Mouse (Mus musculus) midbrain, embryonic 14.5 days (tissue): ENCODE results near the gene Prkar2b. TPM values are rescaled to one million over a fixed set of nuclear protein-coding genes. Genes with fewer than 3 reads are reported as not detected.

Experiments
- ATAC-seq: fragments of 200-750 bp; cut with Nextera tagmentation; 2 replicates; pipeline ENCODE4 v1.8.0; 2017; ENCODE audit warnings: moderate number of reproducible peaks, moderate library complexity; ENCODE audit not compliant: low FRiP score, low TSS enrichment
- DNase-seq: peaks from one replicate; pipeline ENCODE4 v3.0.0-alpha.2; 2015
- H3K27ac ChIP-seq: fragments of 300-500 bp; sonication (generic); replicated peaks from 2 replicates; pipeline ENCODE4 v1.5.1; 2014; ENCODE audit warnings: mild to moderate bottlenecking, low read depth, low read length, moderate library complexity
- H3K27me3 ChIP-seq: fragments of 300-500 bp; sonication (generic); 2 replicates; pipeline ENCODE4 v1.6.1; 2014; ENCODE audit warnings: low read length, control low read depth, mixed read lengths; ENCODE audit not compliant: control insufficient read depth, insufficient read depth
- H3K36me3 ChIP-seq: fragments of 300-500 bp; sonication (generic); 2 replicates; pipeline ENCODE4 v1.6.1; 2014; ENCODE audit warnings: low read length, control low read depth; ENCODE audit not compliant: control insufficient read depth, insufficient read depth
- H3K4me1 ChIP-seq: fragments of 300-500 bp; sonication (generic); 2 replicates; pipeline ENCODE4 v1.6.1; 2014; ENCODE audit warnings: mild to moderate bottlenecking, antibody characterized with exemption, low read length, control low read depth; ENCODE audit not compliant: control insufficient read depth, insufficient read depth
- H3K4me2 ChIP-seq: fragments of 300-500 bp; sonication (generic); 2 replicates; pipeline ENCODE4 v1.6.1; 2014; ENCODE audit warnings: mild to moderate bottlenecking, low read length, moderate library complexity
- H3K4me3 ChIP-seq: fragments of 300-500 bp; sonication (generic); replicated peaks from 2 replicates; pipeline ENCODE4 v1.5.1; 2014; ENCODE audit warnings: low read depth, low read length
- H3K9ac ChIP-seq: fragments of 300-500 bp; sonication (generic); replicated peaks from 2 replicates; pipeline ENCODE4 v1.6.1; 2014; ENCODE audit warnings: mild to moderate bottlenecking, low read length, moderate library complexity
- H3K9me3 ChIP-seq: fragments of 300-500 bp; sonication (generic); 2 replicates; pipeline ENCODE4 v1.6.1; 2016; ENCODE audit warnings: low read length, control low read depth, mixed read lengths; ENCODE audit not compliant: control insufficient read depth
- WGBS: fragments of 180-500 bp; shearing (Covaris S2); extraction: QIAGEN DNeasy Blood & Tissue Kit; methylation state at CpG from one replicate; pipeline ENCODE4 v1.1.7; 2014; 5-methylcytosine and 5-hydroxymethylcytosine counted together
- polyA plus RNA-seq: library from polyadenylated mRNA; unstranded; fragments of >200 nt; fragmentation: Nextera tagmentation; extraction: Ambion mirVana; gene quantifications from 2 replicates; pipeline ENCODE4 v1.2.1, GENCODE M21; 2014

Gene Prkar2b
- polyA plus RNA-seq, 1 experiment from 2014 or later: 188 TPM

DNA sequence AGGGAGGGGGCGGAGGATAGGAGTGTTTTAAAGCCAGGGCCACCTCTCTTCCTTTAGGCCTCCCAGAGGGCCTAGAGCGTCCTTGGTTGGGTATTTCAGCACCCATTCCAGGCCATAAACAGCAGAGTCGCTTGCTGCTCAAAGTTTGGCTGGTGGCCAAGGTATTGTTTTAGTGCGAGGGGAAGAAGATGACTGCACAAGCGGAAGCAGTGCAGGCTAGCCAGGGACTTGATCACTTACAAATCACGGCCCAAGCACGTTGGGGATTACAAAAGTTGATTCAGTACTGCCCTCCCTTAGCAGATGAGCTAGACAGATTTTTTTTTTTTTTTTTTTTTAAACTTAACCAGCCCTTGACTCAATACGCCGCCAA, 110.5 kb downstream of the Prkar2b start:
- no peak for ATAC-seq
- 5% methylated on average over 9 of the region's 9 CpGs for WGBS

GRCm38 (mm10) chr12:31949759-31950658, 111.1 kb downstream of the Prkar2b start, which contains the start of gene Hbp1:
Gene Hbp1, minus strand, starts transcription at chr12:31950535.
- peak; percentile 100 for DNase-seq
- H3K9ac ChIP-seq: peak within 1 kb of the TSS; percentile 80
- no peaks in the 10 kb centered on the region; the same call in 1 of the 2 replicates for H3K4me1 ChIP-seq
- peak within 1 kb of the TSS; percentile 91 for H3K4me3 ChIP-seq
- no peaks in the 10 kb centered on the region for H3K9me3 ChIP-seq
- H3K27ac ChIP-seq: peak within 1 kb of the TSS; percentile 98
- ATAC-seq: peak; percentile 94
- H3K36me3 ChIP-seq: no peaks in the 10 kb centered on the region
- peak within 1 kb of the TSS; percentile 66 for H3K4me2 ChIP-seq
- WGBS: under 1% methylated on average over 70 of the region's 71 CpGs
- H3K27me3 ChIP-seq: no peaks in the 10 kb centered on the region

More for the DNA sequence above, 110.5 kb downstream of the Prkar2b start:
- no peak for DNase-seq
- Histone ChIP-seq H3K4me1 (no peaks in the 10 kb centered on the region; the same call in 1 of the 2 replicates), H3K36me3 (no peaks in the 10 kb centered on the region), H3K27me3 (no peaks in the 10 kb centered on the region), H3K9ac (peak overlapping the region; percentile 30; the same call in 1 of the 2 replicates), H3K4me3 (peak overlapping the region; percentile 35), H3K27ac (peak overlapping the region; percentile 75), H3K9me3 (no peaks in the 10 kb centered on the region), H3K4me2 (peak overlapping the region; percentile 64)

DNA sequence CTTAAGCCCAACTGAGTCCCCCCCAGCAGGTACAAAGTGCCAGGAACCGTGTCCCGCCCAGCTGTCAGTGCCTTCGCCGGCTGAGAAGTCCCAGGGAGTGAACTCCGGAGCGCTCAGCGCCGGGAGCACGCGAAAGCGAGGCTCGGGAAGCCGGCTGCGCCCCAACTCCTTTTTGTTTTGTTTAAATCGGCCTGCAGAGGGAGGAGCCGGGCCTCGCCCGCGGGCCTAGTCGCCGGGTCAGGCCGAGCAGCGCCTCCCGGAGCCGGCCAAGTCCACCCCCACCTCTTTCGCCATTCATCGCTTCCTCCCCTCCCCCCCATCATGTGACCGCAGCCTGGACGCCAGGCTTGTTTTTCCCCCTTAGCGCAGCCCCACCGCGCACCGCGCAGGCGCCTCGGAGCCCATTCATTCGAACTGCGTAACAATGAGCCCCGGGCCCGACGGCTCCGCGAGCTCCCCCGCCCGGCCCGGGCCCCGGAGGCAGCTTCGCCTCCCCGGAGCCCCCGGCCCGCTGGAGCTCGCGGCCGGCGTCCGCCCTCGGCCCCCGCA, 111.8 kb downstream of the Prkar2b start:
- Histone ChIP-seq H3K27ac (peak overlapping the region; percentile 98), H3K4me2 (peak overlapping the region; percentile 66), H3K36me3 (no peaks in the 10 kb centered on the region), H3K9me3 (no peaks in the 10 kb centered on the region), H3K4me3 (peak overlapping the region; percentile 91), H3K9ac (peak overlapping the region; percentile 80), H3K27me3 (no peaks in the 10 kb centered on the region), H3K4me1 (no peaks in the 10 kb centered on the region; the same call in 1 of the 2 replicates)
- under 1% methylated on average over 58 of the region's 58 CpGs for WGBS
- DNase-seq (peak; percentile 97), ATAC-seq (peak; percentile 83)

DNA sequence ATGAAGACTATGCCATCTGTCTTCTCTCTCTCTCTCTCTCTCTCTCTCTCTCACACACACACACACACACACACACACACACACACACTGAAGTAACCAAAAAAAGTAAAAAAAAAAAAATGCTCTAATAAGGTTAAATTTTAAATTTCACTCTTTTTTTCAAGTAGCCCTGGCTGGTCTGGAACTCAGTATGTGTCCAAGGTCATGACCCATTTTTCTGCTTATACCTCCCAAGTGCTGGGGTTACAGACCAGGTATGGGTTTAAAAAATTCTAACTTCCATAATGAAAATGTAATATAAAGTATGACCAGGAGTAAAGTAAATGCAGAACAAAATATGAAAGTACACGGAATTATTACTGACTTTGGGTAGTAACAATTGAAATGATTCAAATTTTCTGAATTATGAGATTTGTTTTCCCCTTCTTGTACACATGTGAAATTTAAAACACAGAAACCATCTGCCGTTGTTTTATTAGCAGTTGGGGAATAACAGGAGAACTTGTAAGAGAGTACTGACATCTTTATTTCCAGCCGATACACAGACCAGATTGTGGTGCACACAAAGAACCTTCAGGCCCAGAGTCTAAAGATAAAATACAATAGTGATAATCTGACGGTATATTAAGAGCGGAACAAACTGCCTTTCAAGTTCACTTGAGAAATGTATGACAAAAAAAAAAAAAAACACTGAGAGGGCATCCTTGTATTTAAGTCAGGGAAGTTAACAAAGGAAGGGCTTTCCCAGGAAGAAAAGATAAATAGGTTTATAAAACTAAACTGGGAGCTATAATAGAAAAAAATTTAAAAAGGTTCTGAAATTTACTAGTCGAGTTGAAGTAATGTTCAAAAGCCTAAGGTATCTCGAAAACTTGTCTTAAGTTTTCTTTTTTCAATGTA, 112.7 kb downstream of the Prkar2b start:
- H3K4me1 ChIP-seq: no peaks in the 10 kb centered on the region; the same call in 1 of the 2 replicates
- no peaks in the 10 kb centered on the region for H3K27me3 ChIP-seq
- H3K4me2 ChIP-seq: peak overlapping the region; percentile 66
- 13% methylated on average over 7 of the region's 7 CpGs for WGBS
- no peak for ATAC-seq
- peak; percentile 23 for DNase-seq
- H3K27ac ChIP-seq: peak overlapping the region; percentile 98
- H3K4me3 ChIP-seq: peak overlapping the region; percentile 91
- H3K9ac ChIP-seq: peak overlapping the region; percentile 80
- peaks cover 6% of the 10 kb centered on the region for H3K36me3 ChIP-seq
- H3K9me3 ChIP-seq: no peaks in the 10 kb centered on the region

DNA sequence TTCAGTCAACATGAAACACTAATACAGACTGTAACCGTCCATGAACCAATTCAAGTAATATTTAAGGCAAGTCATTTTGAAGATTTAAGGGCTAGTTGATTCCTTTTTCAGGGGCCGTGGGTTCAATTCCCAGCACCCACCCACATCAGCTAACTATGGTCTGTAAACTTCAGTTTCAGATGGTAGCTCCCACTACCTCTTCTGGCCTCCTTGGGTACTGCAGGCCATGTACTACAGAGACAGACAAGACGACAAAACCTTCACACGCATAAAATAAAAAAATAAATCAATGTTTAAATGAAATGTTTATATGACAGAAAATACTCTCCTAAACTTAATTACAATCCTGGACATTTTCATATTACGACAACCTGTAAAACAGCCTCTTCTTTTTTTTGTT, 113.6 kb downstream of the Prkar2b start:
- Histone ChIP-seq H3K36me3 (peaks cover 14% of the 10 kb centered on the region), H3K27me3 (no peaks in the 10 kb centered on the region), H3K4me1 (no peaks in the 10 kb centered on the region; the same call in 1 of the 2 replicates), H3K9me3 (no peaks in the 10 kb centered on the region), H3K27ac (no peak overlapping the region), H3K4me2 (no peak overlapping the region), H3K4me3 (no peak overlapping the region), H3K9ac (no peak overlapping the region)
- DNase-seq: peak; percentile 17
- ATAC-seq: no peak
- WGBS: 97% methylated on average over 5 of the region's 5 CpGs

GRCm38 (mm10) chr12:31944405-31944804, 116.7 kb downstream of the Prkar2b start:
- Histone ChIP-seq H3K9me3 (no peaks in the 10 kb centered on the region), H3K9ac (no peak overlapping the region), H3K4me2 (no peak overlapping the region), H3K36me3 (peaks cover 33% of the 10 kb centered on the region), H3K4me1 (no peaks in the 10 kb centered on the region; the same call in 1 of the 2 replicates), H3K27ac (no peak overlapping the region), H3K27me3 (no peaks in the 10 kb centered on the region), H3K4me3 (no peak overlapping the region)
- WGBS: 96% methylated on average over 2 of the region's 2 CpGs
- no peak for ATAC-seq
- no peak for DNase-seq

- Histone ChIP-seq H3K4me3 (no peak overlapping the region), H3K36me3 (peaks cover 45% of the 10 kb centered on the region), H3K9me3 (no peaks in the 10 kb centered on the region), H3K9ac (no peak overlapping the region), H3K27ac (no peak overlapping the region), H3K4me1 (no peaks in the 10 kb centered on the region; the same call in 1 of the 2 replicates), H3K27me3 (no peaks in the 10 kb centered on the region), H3K4me2 (no peak overlapping the region)
- 93% methylated on average over 4 of the region's 4 CpGs for WGBS
- ATAC-seq (no peak), DNase-seq (no peak)
Observed at GRCm38 (mm10) chr12:31943020-31943654, 118.0 kb downstream of the Prkar2b start.

DNA sequence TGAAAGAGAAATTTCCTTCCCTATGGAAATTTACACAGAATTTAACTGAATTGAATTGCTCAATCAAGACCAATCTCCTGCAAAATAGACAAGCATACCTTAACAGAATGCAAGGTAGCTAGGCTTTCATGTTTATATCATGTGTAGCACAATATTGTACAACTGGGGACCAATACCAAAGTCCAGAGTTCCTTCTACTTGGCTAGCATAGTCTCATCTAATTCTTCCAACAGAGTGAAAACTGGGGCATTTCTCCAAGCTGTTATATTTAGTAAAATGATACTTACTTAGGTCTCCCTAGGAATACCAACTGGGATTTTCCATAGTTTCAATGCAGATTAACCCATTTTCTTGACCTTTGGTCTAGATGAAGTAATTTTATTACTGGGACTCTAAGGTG, 122.1 kb downstream of the Prkar2b start:
- ATAC-seq: no peak
- DNase-seq: no peak
- Histone ChIP-seq H3K27ac (no peak overlapping the region), H3K36me3 (peaks cover 81% of the 10 kb centered on the region), H3K4me3 (no peak overlapping the region), H3K27me3 (no peaks in the 10 kb centered on the region), H3K9ac (no peak overlapping the region), H3K4me1 (no peaks in the 10 kb centered on the region), H3K4me2 (no peak overlapping the region), H3K9me3 (no peaks in the 10 kb centered on the region)
